Mouse (Mus musculus): Measurements from ENCODE around the gene Mast4. TPM values are rescaled to one million over a fixed set of nuclear protein-coding genes. Genes with fewer than 3 reads are reported as not detected.

Mast4 gene
- total RNA-seq, 2 experiments from 2014 or later: 24.5 to 37.3 TPM

DNA sequence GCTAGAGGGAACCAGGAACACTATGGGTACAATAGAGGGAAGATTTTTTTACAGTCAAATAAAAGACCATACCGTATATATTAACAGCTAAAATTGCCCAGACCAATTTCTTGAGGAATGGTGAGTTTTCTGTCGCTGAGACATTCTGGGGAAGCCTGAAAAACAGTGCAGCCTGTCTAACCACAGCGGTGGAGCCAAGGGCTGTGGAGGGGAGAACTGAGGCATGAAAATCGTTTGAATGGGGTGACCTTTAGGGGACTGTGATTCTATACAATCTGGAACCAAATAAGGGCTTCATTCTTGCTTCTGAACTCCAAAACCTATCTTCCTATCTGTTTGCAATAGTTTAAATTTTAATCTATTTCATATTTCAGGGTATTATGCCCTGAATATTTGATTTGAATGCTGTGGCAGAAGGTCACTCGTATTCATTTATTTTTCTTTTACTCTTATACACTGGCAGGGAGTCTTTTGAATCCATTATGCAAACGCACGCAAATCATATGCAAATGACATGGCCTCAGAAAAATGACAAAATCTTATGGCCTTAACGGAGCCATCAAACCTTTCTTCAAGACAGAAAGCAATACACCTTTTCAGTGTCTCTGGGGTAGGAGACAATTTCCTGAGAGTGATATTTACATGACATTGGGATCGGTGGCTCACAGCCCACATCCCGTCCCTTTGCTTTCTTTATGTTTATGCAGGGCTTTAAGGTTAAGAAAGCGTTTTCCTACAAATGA lies 642.7 kb downstream of the Mast4 start:
- DNase-seq: no peak

DNA sequence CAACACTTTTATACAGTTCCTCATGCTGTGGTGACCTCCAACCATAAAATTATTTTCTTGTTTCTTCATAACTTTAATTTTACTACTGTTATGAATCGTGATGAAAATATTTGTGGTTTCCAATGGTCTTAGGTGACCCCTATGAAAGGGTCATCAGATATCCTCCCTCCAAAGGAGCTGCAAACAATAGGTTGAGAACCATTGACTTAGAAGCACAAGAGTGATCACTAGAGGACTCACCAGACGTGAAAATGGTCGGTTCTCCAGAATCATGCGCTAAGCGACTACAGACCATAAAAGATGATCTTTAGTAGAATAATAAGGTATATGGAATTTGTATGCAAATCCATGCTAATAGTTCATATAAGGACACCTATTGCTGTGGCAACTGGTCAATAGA lies 644.1 kb downstream of the Mast4 start:
- DNase-seq: no peak

DNA sequence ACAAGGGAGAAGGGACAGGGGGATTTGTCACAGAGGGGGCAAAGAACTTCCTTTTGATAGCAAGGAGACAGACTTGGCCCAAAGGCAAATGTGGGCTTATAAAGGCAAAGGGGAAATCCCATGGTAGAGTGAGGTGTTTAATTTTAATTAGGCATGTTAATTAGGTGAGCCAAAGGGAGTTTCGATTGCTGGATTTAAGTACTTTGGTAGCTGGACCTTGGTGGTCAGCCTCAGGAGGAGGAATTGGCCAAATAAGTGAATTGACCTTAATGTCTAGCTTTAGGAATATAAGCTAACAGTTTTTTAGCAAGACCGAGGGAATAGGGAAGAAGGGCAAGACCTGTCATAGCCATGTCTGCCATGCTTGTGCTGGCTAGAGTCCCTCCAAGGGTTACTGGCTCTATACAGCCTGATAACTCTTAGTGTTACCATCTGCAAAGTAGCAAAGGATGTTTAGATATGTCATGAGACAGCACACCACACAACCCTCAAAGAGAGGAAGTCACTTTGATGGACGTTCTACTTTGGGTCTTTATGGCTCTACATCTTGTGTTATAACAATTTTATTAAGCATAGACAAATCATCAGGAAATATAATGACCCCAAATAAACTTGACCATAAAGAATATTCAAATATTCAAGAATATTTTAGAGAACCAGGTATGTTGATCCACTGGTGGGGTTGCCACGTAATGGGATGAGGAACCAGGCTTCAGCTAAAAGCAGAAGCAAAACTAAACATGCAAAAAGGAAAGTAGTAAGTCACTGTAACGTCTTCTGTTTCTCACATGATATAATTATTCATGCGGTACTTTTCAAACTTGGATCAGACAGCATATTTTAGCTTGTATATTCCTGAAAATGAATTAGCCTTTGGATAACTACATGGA lies 644.9 kb downstream of the Mast4 start:
- DNase-seq: no peak

DNA sequence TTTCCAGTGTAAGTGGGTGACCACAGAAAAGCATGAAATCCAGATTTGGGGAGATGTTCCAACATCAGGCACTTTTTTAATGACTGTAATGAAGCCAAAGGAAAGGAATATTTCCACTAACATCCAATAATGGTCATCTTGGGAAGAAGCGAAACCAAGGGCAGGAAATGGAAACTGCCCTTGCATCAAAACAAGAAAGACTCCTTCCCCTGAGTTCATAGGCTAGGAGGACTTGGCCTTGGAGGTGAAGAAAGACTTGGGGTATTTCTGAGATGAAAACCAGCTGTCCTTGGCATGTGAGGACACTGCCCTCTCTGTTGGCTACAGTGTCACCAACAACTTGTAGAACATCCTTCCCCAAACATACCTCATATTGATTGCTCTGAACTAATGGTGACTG lies 646.2 kb downstream of the Mast4 start:
- DNase-seq: no peak

DNA sequence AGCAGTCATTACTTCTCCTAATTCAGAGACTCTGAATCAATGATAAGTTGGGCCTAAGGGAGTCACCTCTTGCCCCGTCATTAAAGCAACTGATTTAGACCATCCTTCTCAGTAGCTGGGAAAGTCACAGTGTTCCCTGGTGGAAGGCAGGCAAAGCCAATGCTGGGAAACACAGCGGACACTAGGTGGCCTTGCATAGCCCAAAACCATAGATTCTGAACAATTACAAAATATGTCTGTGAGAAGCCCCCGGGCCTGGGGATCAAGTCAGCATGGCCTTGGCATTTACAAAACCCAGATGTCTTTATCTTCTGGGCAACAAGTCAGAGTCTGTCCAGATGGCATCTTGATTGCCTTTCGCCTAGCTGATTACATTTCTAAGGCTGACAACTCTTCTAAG lies 649.4 kb downstream of the Mast4 start:
- no peak for DNase-seq

All from gastrocnemius, postnatal 25 days (tissue).